ENCODE assay signal across 25 mouse cellular contexts in the genomic region with DNA sequence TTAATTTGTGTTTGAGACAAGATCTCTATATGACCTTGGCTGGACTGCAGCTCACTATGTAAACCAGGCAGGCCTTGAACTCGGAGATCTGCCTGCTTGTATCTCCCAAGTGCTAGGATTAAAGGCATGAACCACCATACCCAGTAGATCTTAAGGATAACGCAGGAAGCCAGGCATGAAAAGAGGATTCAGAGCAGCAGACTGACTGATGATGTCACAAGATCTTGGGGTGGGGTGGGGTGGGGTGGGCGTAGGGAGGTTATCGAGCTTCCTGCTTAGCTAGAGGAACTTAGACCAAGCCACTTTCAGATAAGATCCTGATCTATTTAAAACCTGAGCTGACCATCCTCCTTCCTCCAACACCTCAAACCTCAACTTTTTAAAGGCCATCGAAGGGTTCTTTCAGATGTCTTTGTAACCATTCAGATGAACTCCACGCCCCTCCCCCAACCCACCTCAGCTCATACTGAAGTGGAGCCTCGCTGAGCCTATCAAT.
A peak's percentile ranks its signal among the peaks of the same experiment; 100 is the strongest.
DNase-seq lines count a peak whose midpoint lies in the region; ATAC-seq lines count a peak whose summit lies in the region.
"Had no signal": no experiment of that assay in that cellular context is flagged by ENCODE, and none has a peak within 500 bp of the region (broad histone marks: within the 10 kb centered on the region; RNA-seq: fewer than 3 reads in every experiment).

No protein-coding gene starts in this region.

- DNase-seq in embryo, embryonic 10.5 days (ENCODE audit: low spot score) = peak; percentile 30
- DNase-seq in embryo, embryonic 10 days (ENCODE audit: low spot score) = no peak
- DNase-seq in neural tube, embryonic 10.5 days (ENCODE audit: extremely low spot score, low spot score) = no peak
- DNase-seq in R1 (ENCODE audit: low read depth, low spot score) = peak; percentile 18
- no peak for DNase-seq in cerebellum, adult 11-12 months
- DNase-seq: adrenal gland, postnatal 14 days; B cell, adult 2 months; cerebellum, adult 18-20 months; cerebellum, adult 9-11 months; cerebellum, postnatal 36 days; gastrocnemius, postnatal 10 days; heart, postnatal 14 days had no signal

- H3K9me3 ChIP-seq in neural tube, embryonic 12.5 days = no peaks in the 10 kb centered on the region
- H3K9me3 ChIP-seq: embryonic facial prominence, embryonic 12.5 days; forebrain, embryonic 12.5 days; G1E; heart, embryonic 15.5 days; hindbrain, embryonic 10.5 days had no signal

- 43% methylated on average over 7 of the region's 7 CpGs for WGBS in neural tube, embryonic 12.5 days

- ATAC-seq in neural tube, embryonic 12.5 days (ENCODE audit: low FRiP score, low read depth) = no peak
- peak; percentile 32 to 43; a peak in 3 of 4 replicates for ATAC-seq in hematopoietic stem cell, adult 5-6 weeks (replicated peaks in 1 of 2; ENCODE audit: insufficient read depth in 1 of 2, low FRiP score in 2 of 2, low TSS enrichment in 1 of 2, low read depth in 1 of 2, poor library complexity in 2 of 2, severe bottlenecking in 2 of 2)
- ATAC-seq in erythroid progenitor cell, adult 5-6 weeks (replicated peaks; ENCODE audit: low FRiP score, poor library complexity, severe bottlenecking) = no peak
- ATAC-seq: activated CD4-positive, CD25-positive, alpha-beta regulatory T cell, adult 4 months; CD4-positive, CD25-positive, alpha-beta regulatory T cell, adult 4 months; forebrain, embryonic 16.5 days had no signal

- H3K4me2 ChIP-seq in neural tube, embryonic 12.5 days (replicated peaks) = peak overlapping the region; percentile 17
- H3K4me2 ChIP-seq: embryonic facial prominence, embryonic 12.5 days; forebrain, embryonic 12.5 days; heart, embryonic 11.5 days; heart, embryonic 15.5 days; hindbrain, embryonic 14.5 days had no signal

- no peak overlapping the region for H3K4me3 ChIP-seq in neural tube, embryonic 12.5 days
- H3K4me3 ChIP-seq: embryonic facial prominence, embryonic 12.5 days; forebrain, embryonic 12.5 days; heart, embryonic 15.5 days; hindbrain, embryonic 10.5 days had no signal

- no peak overlapping the region for H3K9ac ChIP-seq in neural tube, embryonic 12.5 days
- H3K9ac ChIP-seq: embryonic facial prominence, embryonic 12.5 days; forebrain, embryonic 12.5 days; heart, embryonic 15.5 days; hindbrain, embryonic 14.5 days had no signal

- no peaks in the 10 kb centered on the region for H3K36me3 ChIP-seq in neural tube, embryonic 12.5 days
- H3K36me3 ChIP-seq: embryonic facial prominence, embryonic 12.5 days; forebrain, embryonic 12.5 days; G1E; heart, embryonic 15.5 days; hindbrain, embryonic 10.5 days had no signal

- peaks cover 49% of the 10 kb centered on the region for H3K4me1 ChIP-seq in neural tube, embryonic 12.5 days
- H3K4me1 ChIP-seq: embryonic facial prominence, embryonic 12.5 days had no signal

- no peaks in the 10 kb centered on the region for H3K27me3 ChIP-seq in neural tube, embryonic 12.5 days (replicated peaks)
- H3K27me3 ChIP-seq: embryonic facial prominence, embryonic 12.5 days; heart, embryonic 15.5 days had no signal

- H3K27ac ChIP-seq in neural tube, embryonic 12.5 days = no peak overlapping the region
- H3K27ac ChIP-seq: embryonic facial prominence, embryonic 12.5 days; forebrain, embryonic 12.5 days; heart, embryonic 15.5 days; hindbrain, embryonic 10.5 days; hindbrain, embryonic 14.5 days had no signal

Comparison
In these comparisons a context has a peak if more than half of its experiments do, and no peak if none do; other contexts are left out.
1. DNase-seq: peak in embryo, embryonic 10.5 days (single experiment) and R1 (single experiment); none in embryo, embryonic 10 days (single experiment), neural tube, embryonic 10.5 days (single experiment) and cerebellum, adult 11-12 months (single experiment).
2. ATAC-seq: peak in hematopoietic stem cell, adult 5-6 weeks (2 of 2); none in neural tube, embryonic 12.5 days (single experiment) and erythroid progenitor cell, adult 5-6 weeks (single experiment).